Mouse (Mus musculus): ENCODE data around the gene Caln1. TPM values are rescaled to one million over a fixed set of nuclear protein-coding genes. Genes with fewer than 3 reads are reported as not detected.

Caln1 gene
- polyA plus RNA-seq, 1 experiment from 2014 or later: 0.13 TPM

- Histone ChIP-seq H3K4me3 (no peak overlapping the region), H3K4me1 (no peaks in the 10 kb centered on the region), H3K36me3 (no peaks in the 10 kb centered on the region), H3K27ac (no peak overlapping the region), H3K27me3 (ENCODE audit: low read depth, poor library complexity, severe bottlenecking) (no peaks in the 10 kb centered on the region), H3K9me3 (replicated peaks) (no peaks in the 10 kb centered on the region)
- WGBS: 86% methylated on average over 4 of the region's 4 CpGs
- no peak for DNase-seq (ENCODE audit: low spot score)
Measured at GRCm38 (mm10) chr5:130715181-130715580, 345.9 kb downstream of the Caln1 start.

DNA sequence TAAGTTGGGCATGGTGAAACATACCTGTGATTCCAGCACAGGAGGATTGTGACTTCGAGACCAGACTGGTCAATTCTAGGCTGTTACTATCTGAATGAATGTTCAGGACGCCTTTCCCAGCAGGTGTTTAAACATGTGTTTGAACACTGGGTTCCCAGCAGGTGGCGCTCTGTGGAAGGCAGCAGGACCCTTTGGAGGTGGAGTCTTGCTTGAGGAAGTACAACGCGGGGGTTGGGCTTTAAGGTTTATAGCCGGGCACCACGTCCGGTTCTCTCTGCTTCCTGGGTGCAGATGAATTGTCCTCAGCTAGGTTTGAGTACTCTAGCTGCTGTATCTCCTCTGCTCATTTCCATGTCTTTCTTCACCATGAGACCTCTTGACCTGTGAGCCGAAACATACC lies 349.1 kb downstream of the Caln1 start:
- WGBS: 66% methylated on average over 9 of the region's 9 CpGs
- Histone ChIP-seq H3K36me3 (no peaks in the 10 kb centered on the region), H3K4me1 (no peaks in the 10 kb centered on the region), H3K27ac (no peak overlapping the region), H3K4me3 (no peak overlapping the region), H3K27me3 (ENCODE audit: low read depth, poor library complexity, severe bottlenecking) (no peaks in the 10 kb centered on the region), H3K9me3 (replicated peaks) (no peaks in the 10 kb centered on the region)
- DNase-seq (ENCODE audit: low spot score): peak; percentile 52

DNA sequence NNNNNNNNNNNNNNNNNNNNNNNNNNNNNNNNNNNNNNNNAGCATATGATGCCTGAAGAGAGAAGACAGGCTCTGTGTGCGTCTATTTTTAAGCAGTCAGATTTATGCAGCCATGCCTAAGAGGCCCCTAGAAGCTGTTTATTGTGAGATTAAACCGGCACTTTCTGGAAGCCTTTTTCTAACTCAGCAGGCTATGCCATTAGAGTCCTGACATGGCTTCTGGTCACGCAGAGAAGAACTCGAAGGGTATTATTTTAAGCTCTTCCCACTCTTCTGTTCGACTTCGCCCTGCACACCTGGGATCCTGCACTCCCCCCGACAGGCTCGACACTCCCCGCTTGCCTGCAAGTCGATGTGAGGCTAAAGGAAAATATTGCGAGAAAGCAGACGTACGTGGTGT lies 372.9 kb downstream of the Caln1 start:
- DNase-seq (ENCODE audit: low spot score): no peak
- Histone ChIP-seq H3K27me3 (ENCODE audit: low read depth, poor library complexity, severe bottlenecking) (no peaks in the 10 kb centered on the region), H3K27ac (no peak overlapping the region), H3K36me3 (no peaks in the 10 kb centered on the region), H3K4me1 (no peaks in the 10 kb centered on the region), H3K4me3 (no peak overlapping the region), H3K9me3 (replicated peaks) (no peaks in the 10 kb centered on the region)
- 87% methylated on average over 13 of the region's 13 CpGs for WGBS

GRCm38 (mm10) chr5:130757517-130757916 lies 388.3 kb downstream of the Caln1 start:
- no peak overlapping the region for H3K4me3 ChIP-seq
- no peaks in the 10 kb centered on the region for H3K36me3 ChIP-seq
- no peaks in the 10 kb centered on the region for H3K27me3 ChIP-seq (ENCODE audit: low read depth, poor library complexity, severe bottlenecking)
- DNase-seq (ENCODE audit: low spot score): no peak
- H3K27ac ChIP-seq: no peak overlapping the region
- no peaks in the 10 kb centered on the region for H3K4me1 ChIP-seq
- 91% methylated on average over 3 of the region's 3 CpGs for WGBS
- no peaks in the 10 kb centered on the region for H3K9me3 ChIP-seq (replicated peaks)

GRCm38 (mm10) chr5:130765784-130766183 lies 396.5 kb downstream of the Caln1 start:
- Histone ChIP-seq H3K4me3 (no peak overlapping the region), H3K9me3 (replicated peaks) (no peaks in the 10 kb centered on the region), H3K27me3 (ENCODE audit: low read depth, poor library complexity, severe bottlenecking) (no peaks in the 10 kb centered on the region), H3K4me1 (no peaks in the 10 kb centered on the region), H3K27ac (no peak overlapping the region), H3K36me3 (no peaks in the 10 kb centered on the region)
- DNase-seq (ENCODE audit: low spot score): no peak
- WGBS: 96% methylated on average over 6 of the region's 6 CpGs

GRCm38 (mm10) chr5:130771061-130771741 lies 401.9 kb downstream of the Caln1 start:
- Histone ChIP-seq H3K27me3 (ENCODE audit: low read depth, poor library complexity, severe bottlenecking) (no peaks in the 10 kb centered on the region), H3K36me3 (no peaks in the 10 kb centered on the region), H3K9me3 (replicated peaks) (no peaks in the 10 kb centered on the region), H3K27ac (no peak overlapping the region), H3K4me3 (no peak overlapping the region), H3K4me1 (no peaks in the 10 kb centered on the region)
- no peak for DNase-seq (ENCODE audit: low spot score)
- 92% methylated on average over 5 of the region's 5 CpGs for WGBS

DNA sequence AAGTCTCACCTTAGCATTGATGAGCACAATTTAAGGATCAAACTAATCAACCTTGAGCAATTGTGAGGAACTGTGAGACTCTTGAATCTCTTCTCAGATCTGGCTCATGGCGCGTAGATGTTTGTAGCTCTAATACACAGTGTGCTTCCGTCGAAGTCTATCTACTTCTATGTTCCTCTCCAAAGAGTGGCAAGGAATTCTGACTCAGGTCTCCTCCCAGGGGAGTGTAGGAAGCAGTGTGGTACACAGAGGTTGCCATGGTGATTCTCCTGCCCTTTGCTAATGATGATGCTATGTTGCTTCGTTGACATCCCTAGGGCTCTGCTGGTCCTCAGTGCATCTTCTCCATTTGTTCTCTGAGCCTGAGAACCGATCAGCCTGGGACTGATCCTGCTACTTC lies 403.2 kb downstream of the Caln1 start:
- 93% methylated on average over 6 of the region's 6 CpGs for WGBS
- Histone ChIP-seq H3K9me3 (replicated peaks) (no peaks in the 10 kb centered on the region), H3K4me3 (no peak overlapping the region), H3K27me3 (ENCODE audit: low read depth, poor library complexity, severe bottlenecking) (no peaks in the 10 kb centered on the region), H3K36me3 (no peaks in the 10 kb centered on the region), H3K27ac (no peak overlapping the region), H3K4me1 (no peaks in the 10 kb centered on the region)
- DNase-seq (ENCODE audit: low spot score): no peak

DNA sequence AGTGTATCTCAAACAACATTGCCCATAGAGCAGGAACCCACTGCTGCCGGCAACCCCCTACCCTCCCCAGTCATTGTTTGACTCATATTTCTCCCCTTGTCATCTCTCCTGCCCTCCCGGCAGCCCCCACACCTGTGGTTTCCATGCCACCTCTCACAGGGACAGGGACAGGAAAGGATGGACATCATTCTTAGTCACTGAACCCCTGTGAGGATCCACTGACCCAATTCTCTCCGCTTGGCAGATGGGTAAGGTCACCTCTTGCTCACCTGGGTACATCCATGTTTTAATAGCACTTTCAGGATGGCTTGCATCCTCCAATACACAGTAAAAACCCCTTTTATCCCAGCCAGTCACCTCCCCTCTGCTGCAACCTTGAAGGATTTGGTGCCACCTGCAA lies 405.7 kb downstream of the Caln1 start:
- DNase-seq (ENCODE audit: low spot score): no peak
- H3K4me1 ChIP-seq: no peaks in the 10 kb centered on the region
- no peaks in the 10 kb centered on the region for H3K27me3 ChIP-seq (ENCODE audit: low read depth, poor library complexity, severe bottlenecking)
- WGBS: 98% methylated on average over 3 of the region's 3 CpGs
- no peaks in the 10 kb centered on the region for H3K9me3 ChIP-seq (replicated peaks)
- no peak overlapping the region for H3K4me3 ChIP-seq
- H3K27ac ChIP-seq: no peak overlapping the region
- H3K36me3 ChIP-seq: no peaks in the 10 kb centered on the region

- H3K4me3 ChIP-seq: no peak overlapping the region
- 92% methylated on average over 3 of the region's 3 CpGs for WGBS
- no peaks in the 10 kb centered on the region for H3K4me1 ChIP-seq
- no peaks in the 10 kb centered on the region for H3K9me3 ChIP-seq (replicated peaks)
- no peak overlapping the region for H3K27ac ChIP-seq
- H3K27me3 ChIP-seq (ENCODE audit: low read depth, poor library complexity, severe bottlenecking): no peaks in the 10 kb centered on the region
- DNase-seq (ENCODE audit: low spot score): no peak
- H3K36me3 ChIP-seq: no peaks in the 10 kb centered on the region
Measured at GRCm38 (mm10) chr5:130792755-130793452, 423.6 kb downstream of the Caln1 start.

DNA sequence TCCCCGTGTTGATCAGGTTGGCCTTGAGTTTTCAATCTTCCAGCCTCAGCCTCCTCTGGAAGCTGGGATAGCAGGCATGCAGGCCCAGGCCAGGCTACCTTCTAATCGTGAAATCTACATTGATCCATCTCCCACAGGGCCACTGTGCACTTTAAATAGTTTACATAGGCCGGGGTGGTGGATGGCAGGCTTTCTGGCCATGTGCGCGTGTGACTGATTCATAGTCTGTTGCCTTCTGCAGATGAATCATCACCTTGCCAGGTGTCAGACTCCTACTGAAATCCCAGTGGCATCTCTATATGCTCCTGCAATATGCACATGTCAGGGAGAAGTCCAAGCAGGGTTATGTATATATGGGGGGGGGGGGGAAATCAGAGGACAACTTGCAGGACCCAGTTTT lies 428.5 kb downstream of the Caln1 start:
- Histone ChIP-seq H3K4me1 (no peaks in the 10 kb centered on the region), H3K36me3 (no peaks in the 10 kb centered on the region), H3K27ac (no peak overlapping the region), H3K27me3 (ENCODE audit: low read depth, poor library complexity, severe bottlenecking) (no peaks in the 10 kb centered on the region), H3K9me3 (replicated peaks) (no peaks in the 10 kb centered on the region), H3K4me3 (no peak overlapping the region)
- 89% methylated on average over 5 of the region's 5 CpGs for WGBS
- no peak for DNase-seq (ENCODE audit: low spot score)

DNA sequence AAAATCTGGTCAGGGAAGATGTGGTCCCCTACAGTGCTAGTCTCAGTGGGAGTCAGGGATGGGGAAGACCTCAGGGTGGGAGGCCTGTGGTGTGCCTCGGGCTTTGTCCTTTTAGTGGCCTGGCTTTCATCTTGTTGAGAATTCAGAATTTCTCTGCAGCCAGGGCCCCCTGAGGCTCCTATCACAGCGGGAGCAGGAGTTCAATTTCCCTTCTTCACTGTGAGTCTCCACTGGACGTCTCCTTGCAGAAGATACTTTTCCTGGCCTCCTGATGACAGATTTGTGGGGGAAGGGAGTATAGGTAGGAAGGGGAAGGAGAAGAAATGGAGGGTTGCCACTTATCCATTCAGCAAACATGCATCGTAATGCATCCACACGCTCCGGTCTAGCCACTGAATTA lies 441.1 kb downstream of the Caln1 start:
- Histone ChIP-seq H3K9me3 (replicated peaks) (0 out of 2 replicates have a peak, but pooled peaks cover 2% of the 10 kb centered on the region), H3K36me3 (no peaks in the 10 kb centered on the region), H3K27ac (no peak overlapping the region), H3K4me3 (no peak overlapping the region), H3K27me3 (ENCODE audit: low read depth, poor library complexity, severe bottlenecking) (no peaks in the 10 kb centered on the region), H3K4me1 (no peaks in the 10 kb centered on the region)
- 38% methylated on average over 6 of the region's 6 CpGs for WGBS
- DNase-seq (ENCODE audit: low spot score): no peak

GRCm38 (mm10) chr5:130810846-130811245 lies 441.6 kb downstream of the Caln1 start:
- Histone ChIP-seq H3K9me3 (replicated peaks) (0 out of 2 replicates have a peak, but pooled peaks cover 2% of the 10 kb centered on the region), H3K27ac (no peak overlapping the region), H3K36me3 (no peaks in the 10 kb centered on the region), H3K4me1 (no peaks in the 10 kb centered on the region), H3K27me3 (ENCODE audit: low read depth, poor library complexity, severe bottlenecking) (no peaks in the 10 kb centered on the region), H3K4me3 (no peak overlapping the region)
- DNase-seq (ENCODE audit: low spot score): no peak
- 35% methylated on average over 1 of the region's 1 CpGs for WGBS

- H3K4me3 ChIP-seq: no peak overlapping the region
- H3K4me1 ChIP-seq: no peaks in the 10 kb centered on the region
- DNase-seq (ENCODE audit: low spot score): peak; percentile 46
- H3K9me3 ChIP-seq (replicated peaks): 0 out of 2 replicates have a peak, but pooled peaks cover 2% of the 10 kb centered on the region
- H3K27me3 ChIP-seq (ENCODE audit: low read depth, poor library complexity, severe bottlenecking): no peaks in the 10 kb centered on the region
- no peaks in the 10 kb centered on the region for H3K36me3 ChIP-seq
- no peak overlapping the region for H3K27ac ChIP-seq
- WGBS: 38% methylated on average over 3 of the region's 3 CpGs
Measured at GRCm38 (mm10) chr5:130811266-130811665, 442.0 kb downstream of the Caln1 start.
